In genomic region chr10:120660503-120660902, GRCm38 (mm10) we compare ENCODE assay signal across 13 mouse cellular contexts.
DNase-seq lines count a peak whose midpoint lies in the region; ATAC-seq and TF ChIP-seq lines count a peak whose summit lies in the region.
"Had no signal": no experiment of that assay in that cellular context is flagged by ENCODE, and none has a peak within 500 bp of the region (broad histone marks: within the 10 kb centered on the region; RNA-seq: fewer than 3 reads in every experiment).

No protein-coding gene starts in this region.

- no peaks in the 10 kb centered on the region for H3K79me3 ChIP-seq in C2C12 (ENCODE audit: low read depth)

- H3K36me3 ChIP-seq in kidney, embryonic 15.5 days: no peaks in the 10 kb centered on the region
- H3K36me3 ChIP-seq in C2C12 (ENCODE audit: control insufficient read depth, insufficient read depth): no peaks in the 10 kb centered on the region
- H3K36me3 ChIP-seq in limb, embryonic 11.5 days (ENCODE audit: control insufficient read depth, insufficient read depth, low read length): no peaks in the 10 kb centered on the region

- H3K4me2 ChIP-seq in kidney, embryonic 15.5 days: peak overlapping the region; percentile 20
- no peak overlapping the region for H3K4me2 ChIP-seq in limb, embryonic 11.5 days (ENCODE audit: low read depth, severe bottlenecking)

- H3K4me1 ChIP-seq in kidney, embryonic 15.5 days: peaks cover 25% of the 10 kb centered on the region
- peaks cover 6% of the 10 kb centered on the region; the same call in 1 of the 2 replicates for H3K4me1 ChIP-seq in limb, embryonic 11.5 days (ENCODE audit: control insufficient read depth, insufficient read depth, low read length)

- no peak overlapping the region for H3K9ac ChIP-seq in kidney, embryonic 15.5 days
- no peak overlapping the region for H3K9ac ChIP-seq in limb, embryonic 11.5 days (ENCODE audit: low read length)

- no peak overlapping the region for H3K4me3 ChIP-seq in kidney, embryonic 15.5 days (replicated peaks)
- H3K4me3 ChIP-seq in C2C12 (ENCODE audit: insufficient read depth, poor library complexity, severe bottlenecking): no peak overlapping the region
- H3K4me3 ChIP-seq in limb, embryonic 11.5 days (ENCODE audit: low read depth, low read length): no peak overlapping the region
- H3K4me3 ChIP-seq: layer of hippocampus, adult 2 months had no signal

- no peaks in the 10 kb centered on the region for H3K27me3 ChIP-seq in kidney, embryonic 15.5 days
- H3K27me3 ChIP-seq in C2C12 (ENCODE audit: control insufficient read depth, insufficient read depth, insufficient read length): no peaks in the 10 kb centered on the region
- no peaks in the 10 kb centered on the region for H3K27me3 ChIP-seq in limb, embryonic 11.5 days (ENCODE audit: control insufficient read depth, insufficient read depth, low read length)

- H3K79me2 ChIP-seq in C2C12 (ENCODE audit: control insufficient read depth, insufficient read depth): no peaks in the 10 kb centered on the region

- peak; percentile 76 for ATAC-seq in kidney, embryonic 15.5 days (replicated peaks; ENCODE audit: low FRiP score)
- peak; percentile 44; the same call in 1 of the 2 replicates for ATAC-seq in limb, embryonic 11.5 days (ENCODE audit: insufficient number of reproducible peaks, low FRiP score, low TSS enrichment, low read depth)
- ATAC-seq: CD4-positive, CD25-positive, alpha-beta regulatory T cell, adult 4 months; inflammation-experienced regulatory T-cells, adult 6 months had no signal

- H3K27ac ChIP-seq in kidney, embryonic 15.5 days: peak overlapping the region; percentile 38
- no peak overlapping the region for H3K27ac ChIP-seq in limb, embryonic 11.5 days (replicated peaks; ENCODE audit: low read depth, low read length)
- H3K27ac ChIP-seq: layer of hippocampus, adult 2 months had no signal

- 21% methylated on average over 6 of the region's 6 CpGs for WGBS in kidney, embryonic 15.5 days
- 13% methylated on average over 6 of the region's 6 CpGs for WGBS in limb, embryonic 11.5 days

- TF ChIP-seq CTCF in C2C12 (IDR thresholded peaks at IDR 0.05; ENCODE audit: control insufficient read depth, insufficient read depth, insufficient read length): no peak

- DNase-seq in kidney, adult 8-10 months: no peak
- peak; percentile 94 for DNase-seq in R1 (ENCODE audit: low read depth, low spot score)
- peak; percentile 47 for DNase-seq in limb, embryonic 11.5 days (ENCODE audit: low spot score)
- DNase-seq in spleen, postnatal 14 days (ENCODE audit: low spot score in 2 of 2): no peak
- no peak for DNase-seq in retina, embryonic 14.5 days (ENCODE audit: low spot score)
- DNase-seq: cerebellum, adult 11-12 months; heart, postnatal 14 days; lung, postnatal 36 days had no signal

- H3K9me3 ChIP-seq in kidney, embryonic 15.5 days (replicated peaks): no peaks in the 10 kb centered on the region
- H3K9me3 ChIP-seq in limb, embryonic 11.5 days (ENCODE audit: control insufficient read depth, low read length): no peaks in the 10 kb centered on the region

- H3ac ChIP-seq in C2C12 (ENCODE audit: control insufficient read depth, insufficient read length, low read depth): no peak overlapping the region

TF ChIP-seq in C2C12, 6 proteins besides CTCF, POLR2A, EP300 and RAD21:
- TF ChIP-seq MYOD1 (IDR thresholded peaks at IDR 0.05; ENCODE audit: control insufficient read depth, insufficient read length, low read depth) (no peak), CEBPB (IDR thresholded peaks at IDR 0.05; ENCODE audit: low read depth) (peak; percentile 29)

Comparison
In these comparisons a context has a peak if more than half of its experiments do, and no peak if none do; other contexts are left out.
1. DNase-seq: peak in R1 (single experiment) and limb, embryonic 11.5 days (single experiment); none in kidney, adult 8-10 months (0 of 2), spleen, postnatal 14 days (0 of 2) and retina, embryonic 14.5 days (single experiment).